Mouse (Mus musculus): ENCODE data around the gene Mtx2.

Mtx2 gene

DNA sequence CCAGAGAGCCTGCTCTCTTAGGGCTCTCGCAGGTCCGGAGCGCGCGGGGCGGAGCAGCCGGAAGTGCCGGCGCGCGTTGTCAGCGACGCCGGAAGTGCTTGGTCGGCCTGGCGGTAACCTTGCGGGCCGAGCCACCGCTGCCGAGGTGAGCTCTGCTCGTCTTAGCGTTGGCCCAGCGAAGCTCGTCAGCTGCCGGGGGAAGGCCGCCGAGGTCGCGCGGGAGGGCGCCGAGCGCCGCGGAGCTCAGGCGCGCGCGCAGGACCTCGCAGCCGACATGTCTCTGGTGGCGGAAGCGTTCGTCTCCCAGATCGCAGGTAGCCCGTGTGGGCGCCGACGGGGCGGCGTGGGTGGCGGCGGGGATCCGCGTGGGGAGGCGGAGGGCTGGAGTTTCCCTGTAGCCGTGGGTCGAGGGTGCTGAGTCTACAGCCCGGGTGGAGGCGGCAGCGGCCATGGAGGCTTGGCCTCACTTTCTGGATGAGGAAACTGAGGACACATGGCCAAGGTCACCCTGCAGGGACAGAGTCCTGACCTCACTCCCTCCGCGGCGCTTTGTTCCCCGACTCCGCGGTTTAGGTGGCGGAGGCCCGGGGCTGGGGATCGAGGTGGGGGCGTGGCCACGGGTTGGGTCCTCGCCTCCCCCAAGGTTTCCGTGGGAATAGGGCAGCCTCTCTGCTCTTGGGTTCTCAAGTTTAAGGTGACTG is at the start of gene Mtx2:
Gene Mtx2, plus strand, starts transcription at position 74 of the 701 bp plus-strand sequence.
- DNase-seq (ENCODE audit: low read depth, low spot score) = peak; percentile 67

DNA sequence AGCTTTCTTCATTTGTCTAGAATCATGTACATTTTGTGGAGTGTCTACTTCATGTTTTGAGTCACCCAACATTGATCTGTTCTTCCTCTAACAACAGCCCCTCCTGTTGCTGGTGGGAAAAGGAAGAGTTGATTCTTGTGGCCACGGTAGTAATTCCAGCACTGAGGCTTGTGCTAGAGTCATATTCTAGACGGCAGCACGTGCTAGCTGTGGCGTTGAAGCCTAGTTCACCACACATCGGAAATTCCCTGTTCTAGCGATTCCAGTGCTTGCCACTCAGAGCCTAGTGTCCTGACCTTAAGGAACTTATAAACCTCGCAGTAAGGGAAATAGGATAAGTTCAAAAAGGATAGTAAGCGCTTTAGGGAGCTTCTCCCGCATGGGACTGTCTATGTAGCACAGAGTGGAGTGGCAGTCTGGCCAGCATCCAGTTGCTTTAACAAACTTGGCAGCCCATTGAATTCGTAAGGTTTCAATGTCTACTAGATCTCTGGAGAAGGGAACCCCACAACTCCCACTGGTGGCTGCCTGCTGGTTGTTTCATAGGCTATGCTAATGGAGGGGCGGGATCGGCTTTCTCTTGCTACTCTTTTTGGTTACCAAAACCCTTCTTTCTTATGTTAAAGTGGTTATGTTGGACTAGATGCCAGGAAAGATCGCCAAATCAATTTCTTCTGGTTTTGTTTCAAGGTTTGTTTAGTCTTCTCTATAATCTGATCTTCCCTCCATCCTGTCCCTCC is 47.9 kb upstream of the Mtx2 start:
- DNase-seq (ENCODE audit: low read depth, low spot score) = no peak

DNA sequence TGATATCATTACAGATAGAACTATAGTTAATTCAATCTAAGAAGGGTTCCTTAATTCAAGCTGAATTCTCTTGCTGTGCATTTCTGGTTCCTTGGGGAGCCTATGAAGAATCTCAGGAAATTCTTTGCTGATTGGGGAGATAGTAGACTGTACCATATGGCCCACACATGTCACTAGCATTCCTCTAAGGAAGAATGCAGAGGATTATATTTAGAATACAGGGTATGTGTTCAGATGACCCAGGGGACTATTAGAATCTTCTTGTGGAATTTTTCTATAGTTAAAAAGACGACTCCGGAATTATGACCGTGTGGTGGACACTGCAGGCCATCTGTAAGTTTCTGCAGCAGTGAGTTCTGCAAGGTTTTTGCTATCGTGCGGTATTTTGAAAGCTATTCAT is 44.2 kb upstream of the Mtx2 start:
- DNase-seq (ENCODE audit: low read depth, low spot score) = no peak

DNA sequence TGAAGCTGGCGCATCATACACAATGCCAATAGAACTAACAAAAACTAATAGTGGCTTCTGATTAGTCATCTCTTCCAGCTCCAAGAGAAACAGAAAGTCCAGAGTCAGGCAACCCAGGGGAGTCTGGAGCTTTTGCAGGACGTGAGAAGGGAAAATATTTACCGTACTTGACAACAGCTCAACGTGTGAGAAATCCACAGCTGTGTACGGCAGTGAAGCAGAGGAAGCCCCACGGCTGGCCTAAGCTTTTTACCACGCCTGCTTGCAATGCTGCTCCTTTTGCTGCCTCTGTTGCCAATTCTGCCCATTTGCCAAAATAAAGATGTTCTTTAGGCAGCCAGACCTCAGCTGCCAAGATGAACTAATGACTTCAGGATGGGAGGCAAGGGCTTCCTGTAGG is 30.1 kb upstream of the Mtx2 start:
- DNase-seq (ENCODE audit: low read depth, low spot score) = no peak

DNA sequence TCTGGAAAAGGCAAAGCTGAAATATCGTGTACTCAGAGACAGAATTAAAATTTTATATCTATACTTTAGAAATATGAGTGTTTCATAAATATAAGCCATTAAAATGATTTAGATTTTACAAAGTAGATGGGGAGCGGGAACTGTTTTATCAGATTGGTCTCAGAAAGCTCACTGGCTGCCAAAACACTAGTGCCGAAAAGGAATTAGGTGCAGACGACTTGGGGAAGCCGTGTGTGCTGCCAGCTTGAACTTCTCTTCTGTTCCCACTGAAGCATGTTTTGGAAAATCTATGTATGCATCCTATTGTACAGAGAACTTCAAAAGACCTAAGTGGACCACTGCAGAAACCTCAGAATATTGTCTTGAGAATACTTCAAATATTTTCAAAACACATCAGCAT is 17.2 kb upstream of the Mtx2 start:
- no peak for DNase-seq (ENCODE audit: low read depth, low spot score)

DNA sequence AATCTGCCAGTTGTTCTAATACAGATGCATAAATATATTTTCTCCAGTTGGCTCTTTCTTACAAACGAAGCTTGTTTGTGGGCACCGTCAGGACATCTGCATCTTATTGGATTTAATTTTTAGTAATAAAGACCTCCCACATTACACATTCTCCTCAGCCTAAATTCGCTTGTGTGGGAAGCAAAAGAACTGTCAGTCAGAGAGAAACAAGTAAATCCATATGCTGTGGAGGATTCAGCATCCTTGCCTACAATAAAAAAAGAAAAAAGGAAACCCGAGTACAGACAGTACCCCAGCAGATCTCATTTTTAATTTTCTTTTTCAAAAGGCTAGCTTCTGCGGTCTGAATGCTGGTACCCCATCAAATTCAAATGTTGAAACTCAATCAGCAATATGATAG is 2.9 kb upstream of the Mtx2 start:
- DNase-seq (ENCODE audit: low read depth, low spot score) = no peak

DNA sequence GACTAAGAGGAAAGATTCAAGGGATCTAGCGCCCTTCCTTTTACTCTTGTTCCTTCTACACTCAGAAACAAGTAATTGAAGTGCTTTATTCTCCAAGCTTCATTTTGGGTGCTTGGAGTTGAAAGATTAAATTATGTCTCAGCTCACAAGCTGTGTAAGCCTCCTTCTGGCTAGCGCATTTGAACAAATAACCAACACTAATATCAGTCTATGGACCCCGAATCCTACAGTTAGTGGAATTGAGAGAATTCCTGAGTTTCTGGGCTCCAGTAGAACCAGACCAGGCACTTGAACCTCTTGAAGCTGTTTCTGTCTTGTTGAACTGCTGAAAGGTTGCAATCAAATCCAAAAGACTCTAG is 253 bp upstream of the Mtx2 start:
- DNase-seq (ENCODE audit: low read depth, low spot score) = no peak

DNA sequence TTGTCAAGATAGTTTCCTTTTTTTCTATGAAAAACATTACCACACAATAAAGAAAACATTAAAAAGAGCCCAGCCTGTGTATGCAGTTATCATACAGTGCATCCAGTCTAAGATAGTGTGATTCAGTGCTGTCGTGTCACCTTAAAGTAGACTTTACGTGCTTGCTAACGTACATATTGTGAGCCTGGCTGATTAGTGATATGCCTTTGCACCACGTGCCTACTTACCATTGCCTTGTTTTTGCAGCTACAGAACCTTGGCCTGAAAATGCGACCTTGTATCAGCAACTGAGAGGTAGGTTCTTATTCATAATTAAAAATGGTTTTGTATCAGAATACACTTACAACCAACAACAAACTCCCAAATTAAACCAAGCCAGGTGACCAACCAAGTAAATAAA is 21.4 kb downstream of the Mtx2 start:
- DNase-seq (ENCODE audit: low read depth, low spot score) = no peak

DNA sequence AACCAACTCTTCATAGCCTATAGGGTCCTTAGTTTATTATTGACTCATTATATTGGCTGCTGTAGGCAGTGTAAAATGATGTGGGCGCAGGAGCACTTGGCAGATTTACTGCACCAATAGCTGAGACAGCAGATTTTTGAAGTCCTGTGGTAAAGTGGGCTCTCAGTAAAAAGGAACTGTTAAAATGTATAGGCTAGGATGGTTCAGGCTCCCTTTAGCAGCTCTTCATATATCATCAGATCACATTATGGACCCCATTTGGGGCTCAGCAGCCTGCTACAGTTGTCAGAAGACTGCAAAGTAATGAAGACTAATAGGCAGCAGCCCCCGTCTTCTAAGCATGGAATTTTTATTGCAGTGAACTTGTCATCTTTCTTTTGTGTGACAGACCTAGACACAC is 21.9 kb downstream of the Mtx2 start:
- DNase-seq (ENCODE audit: low read depth, low spot score) = no peak

DNA sequence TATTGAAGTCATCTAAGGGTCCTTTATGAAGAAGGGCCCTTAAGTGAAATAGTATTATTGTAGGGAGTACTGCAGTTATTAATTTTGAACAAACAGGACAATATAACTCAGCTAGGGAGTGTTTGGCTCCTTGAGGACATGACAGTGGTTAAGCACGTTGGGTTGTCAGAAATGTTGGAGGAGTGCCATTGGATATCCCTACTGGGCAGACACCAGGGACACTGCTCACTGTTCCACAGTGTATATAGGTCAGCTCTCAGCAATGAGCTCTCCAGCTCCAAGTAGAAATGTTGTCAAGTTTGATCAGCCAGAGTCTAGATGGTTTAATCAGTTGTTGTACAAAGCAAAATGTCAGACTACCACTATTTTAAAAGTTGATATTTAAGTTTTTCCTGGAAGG is 24.4 kb downstream of the Mtx2 start:
- no peak for DNase-seq (ENCODE audit: low read depth, low spot score)

DNA sequence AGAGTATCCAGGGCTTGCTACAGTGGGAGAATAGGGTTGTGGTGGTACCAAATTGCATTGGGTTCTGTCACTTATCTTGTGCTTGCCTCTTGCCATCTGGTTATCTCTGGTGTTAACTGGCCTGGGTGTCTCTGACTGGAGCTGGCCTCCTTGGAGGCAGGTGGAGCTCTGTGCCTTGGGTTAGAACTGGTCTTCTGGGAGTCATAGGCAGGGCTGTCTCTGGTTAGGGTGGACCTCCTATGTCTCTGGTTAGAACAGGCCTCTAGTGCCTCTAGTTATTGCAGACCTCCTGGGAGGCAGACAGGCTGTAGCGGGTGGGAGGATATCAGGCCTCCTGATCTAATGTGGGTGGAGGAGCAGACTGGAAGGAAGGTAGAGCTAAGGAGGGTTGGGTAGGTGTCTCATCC is 36.5 kb downstream of the Mtx2 start:
- no peak for DNase-seq (ENCODE audit: low read depth, low spot score)

DNA sequence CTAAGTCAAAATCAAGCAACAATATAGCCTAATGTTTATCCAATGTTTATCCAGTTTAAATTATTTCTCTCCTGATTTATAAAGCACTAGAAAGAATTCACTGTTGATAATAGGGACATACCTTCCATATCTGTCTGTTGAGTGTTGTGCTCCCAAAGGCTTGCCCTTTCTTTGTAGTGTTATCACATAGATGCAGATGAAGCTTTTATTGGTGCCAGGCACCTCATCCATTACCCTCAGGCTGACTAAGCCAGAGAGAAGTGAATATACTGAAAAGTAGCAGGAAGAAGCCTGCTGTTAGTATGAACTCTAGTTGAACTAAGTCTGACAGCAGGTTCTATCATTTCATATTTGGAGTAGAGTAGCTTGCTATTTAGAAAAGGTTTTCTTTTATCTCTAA is 39.8 kb downstream of the Mtx2 start:
- no peak for DNase-seq (ENCODE audit: low read depth, low spot score)

DNA sequence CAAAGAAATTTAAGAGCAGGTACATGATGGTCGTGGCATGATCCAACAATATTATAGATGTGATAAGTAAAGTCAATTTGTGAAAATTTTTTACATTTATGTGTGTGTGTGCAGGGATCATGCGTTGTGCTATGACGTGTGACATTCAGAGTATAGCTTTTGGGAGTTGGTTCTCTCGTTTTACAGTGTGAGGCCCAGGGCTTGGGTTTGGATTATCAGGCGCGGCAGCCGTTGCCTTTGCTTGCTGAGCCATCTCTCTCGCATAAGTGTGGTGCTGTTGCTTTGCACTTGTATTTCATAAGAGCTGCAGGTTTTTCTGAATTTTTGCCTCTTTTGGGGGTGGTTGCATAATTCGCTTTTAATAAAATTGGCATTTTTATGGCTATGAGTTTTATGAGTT is 48.4 kb downstream of the Mtx2 start:
- no peak for DNase-seq (ENCODE audit: low read depth, low spot score)

DNA sequence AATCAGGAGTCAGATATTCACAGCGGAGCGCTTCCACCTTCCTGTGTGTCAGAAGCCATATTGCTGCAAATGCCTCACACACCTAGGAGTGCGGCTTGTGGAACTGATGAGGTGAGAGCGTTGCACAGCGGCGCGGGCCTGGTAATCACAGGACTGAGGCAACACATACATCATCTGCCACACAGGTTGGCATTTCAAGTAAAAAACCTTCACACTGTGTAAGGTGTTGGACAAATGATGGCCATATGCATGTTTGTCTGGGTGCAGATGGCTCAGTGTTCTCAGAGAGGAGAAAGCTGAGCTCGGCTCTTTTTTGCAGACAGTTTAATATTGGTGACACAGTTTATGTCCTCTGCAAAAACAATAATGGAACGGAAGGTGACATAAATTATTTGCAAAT is 58.8 kb downstream of the Mtx2 start:
- DNase-seq (ENCODE audit: low read depth, low spot score) = no peak

DNA sequence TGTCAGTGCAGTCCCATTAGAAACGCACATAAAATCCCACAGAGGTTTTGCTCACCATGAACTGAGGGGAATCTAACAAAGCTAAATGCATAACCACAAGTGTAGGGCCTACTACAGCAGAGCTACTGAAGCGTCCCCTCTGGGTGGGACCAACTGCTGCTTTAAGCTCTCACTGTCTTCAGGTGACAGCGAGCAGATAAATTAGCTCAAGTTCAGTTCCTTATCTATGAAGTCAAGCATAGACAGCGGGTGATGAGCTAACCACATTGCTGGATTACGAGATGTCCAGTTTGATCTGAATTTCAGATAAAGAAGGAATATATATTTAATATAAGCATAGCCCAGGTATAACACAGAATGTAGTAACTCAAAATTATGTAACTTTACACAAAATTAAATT is 66.3 kb downstream of the Mtx2 start:
- no peak for DNase-seq (ENCODE audit: low read depth, low spot score)

DNA sequence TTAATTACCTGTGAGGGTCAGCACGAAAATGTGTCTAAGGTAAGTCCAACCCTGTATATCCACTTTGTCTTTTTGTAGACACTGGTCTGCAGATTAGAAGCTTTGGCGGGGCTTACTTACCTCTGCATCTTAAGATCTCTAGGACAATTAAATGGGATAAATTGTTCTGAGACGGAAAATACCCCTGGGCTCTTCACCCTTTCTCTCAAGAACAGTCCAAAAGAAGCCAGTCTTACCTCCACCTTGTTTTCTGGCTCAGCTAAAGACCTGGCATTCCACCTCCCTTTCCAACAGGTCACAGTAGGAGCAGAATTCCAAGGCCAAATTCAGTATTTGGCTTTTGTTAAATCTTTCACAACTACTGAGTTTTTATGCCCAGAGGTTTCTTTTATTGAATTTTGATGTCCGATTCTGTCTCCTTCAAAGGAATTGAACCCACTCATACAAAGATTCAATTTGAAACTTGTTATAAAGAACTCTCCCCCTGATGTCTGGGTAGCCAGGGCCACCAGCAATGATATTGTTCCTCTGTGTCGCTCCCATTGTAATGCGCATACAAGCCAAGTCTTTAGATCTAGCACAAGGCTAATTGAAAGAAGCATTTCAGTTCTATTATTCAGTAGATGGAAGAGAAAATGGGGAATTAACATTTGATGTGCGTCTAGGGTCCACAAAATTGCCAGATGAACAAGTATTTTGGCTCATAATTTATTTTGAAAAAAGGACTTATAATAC is 67.4 kb downstream of the Mtx2 start:
- no peak for DNase-seq (ENCODE audit: low read depth, low spot score)

DNA sequence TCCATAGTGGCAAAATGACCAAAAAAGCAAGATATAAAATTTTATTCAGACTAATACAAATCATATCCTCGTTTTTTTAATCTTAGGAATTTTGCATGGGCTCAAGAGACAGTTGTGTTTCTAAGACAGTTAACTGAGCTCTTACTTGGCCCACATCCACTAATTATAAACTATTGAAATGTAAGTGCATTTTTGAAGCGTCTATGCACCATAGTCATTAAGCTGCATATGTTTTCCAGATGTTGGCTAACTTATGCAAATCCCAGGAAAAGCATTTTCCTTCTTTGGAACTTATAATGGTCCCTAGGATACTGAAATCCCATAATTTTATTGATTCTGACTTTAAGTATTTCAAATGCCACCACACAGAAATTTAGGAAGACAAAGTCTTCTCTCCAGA is 68.5 kb downstream of the Mtx2 start:
- DNase-seq (ENCODE audit: low read depth, low spot score) = no peak

DNA sequence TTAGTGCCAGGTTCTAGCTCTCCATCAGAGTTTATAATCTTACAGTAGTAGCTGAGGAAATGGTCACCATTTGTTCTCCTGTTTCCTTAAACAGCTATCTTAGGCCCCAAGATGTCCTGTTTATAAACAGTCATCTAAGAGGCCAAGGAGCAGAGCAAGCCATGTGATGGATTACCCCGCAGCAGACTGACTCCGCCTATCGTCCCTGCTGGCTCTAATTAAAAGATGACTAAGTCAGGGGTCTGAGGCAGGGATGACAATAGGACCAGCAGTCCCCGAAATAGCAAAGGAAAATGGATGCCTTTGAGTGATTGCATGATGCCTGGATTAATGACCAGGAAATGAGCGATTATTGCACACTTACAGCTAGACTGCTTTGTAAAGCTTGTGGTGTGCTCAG is 74.4 kb downstream of the Mtx2 start:
- DNase-seq (ENCODE audit: low read depth, low spot score) = no peak

DNA sequence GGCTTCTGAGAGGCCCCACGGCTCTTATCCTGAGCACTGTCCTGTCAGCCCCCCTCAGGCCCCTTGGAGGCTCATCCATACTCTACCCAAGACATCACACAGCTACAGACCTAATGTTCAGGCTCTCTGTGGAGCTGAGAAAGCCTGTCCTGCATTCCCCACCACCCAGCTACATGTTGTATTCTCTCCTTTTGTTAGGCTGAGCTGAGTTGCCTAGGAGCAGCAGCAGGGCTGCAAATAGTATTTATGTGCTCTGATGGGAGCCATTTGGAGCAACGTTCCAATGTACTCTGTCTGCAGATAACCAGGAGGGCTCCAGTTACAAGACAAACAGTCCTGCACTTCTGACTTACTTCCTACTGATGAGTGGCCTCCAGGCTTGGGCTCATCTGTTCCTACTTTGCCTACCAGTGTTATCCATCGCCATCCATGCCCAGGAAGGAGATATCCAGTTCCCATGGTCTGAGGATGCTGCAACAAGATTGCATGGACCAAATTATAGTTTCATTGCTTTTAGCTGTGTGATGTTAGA is 76.2 kb downstream of the Mtx2 start:
- DNase-seq (ENCODE audit: low read depth, low spot score) = no peak

DNA sequence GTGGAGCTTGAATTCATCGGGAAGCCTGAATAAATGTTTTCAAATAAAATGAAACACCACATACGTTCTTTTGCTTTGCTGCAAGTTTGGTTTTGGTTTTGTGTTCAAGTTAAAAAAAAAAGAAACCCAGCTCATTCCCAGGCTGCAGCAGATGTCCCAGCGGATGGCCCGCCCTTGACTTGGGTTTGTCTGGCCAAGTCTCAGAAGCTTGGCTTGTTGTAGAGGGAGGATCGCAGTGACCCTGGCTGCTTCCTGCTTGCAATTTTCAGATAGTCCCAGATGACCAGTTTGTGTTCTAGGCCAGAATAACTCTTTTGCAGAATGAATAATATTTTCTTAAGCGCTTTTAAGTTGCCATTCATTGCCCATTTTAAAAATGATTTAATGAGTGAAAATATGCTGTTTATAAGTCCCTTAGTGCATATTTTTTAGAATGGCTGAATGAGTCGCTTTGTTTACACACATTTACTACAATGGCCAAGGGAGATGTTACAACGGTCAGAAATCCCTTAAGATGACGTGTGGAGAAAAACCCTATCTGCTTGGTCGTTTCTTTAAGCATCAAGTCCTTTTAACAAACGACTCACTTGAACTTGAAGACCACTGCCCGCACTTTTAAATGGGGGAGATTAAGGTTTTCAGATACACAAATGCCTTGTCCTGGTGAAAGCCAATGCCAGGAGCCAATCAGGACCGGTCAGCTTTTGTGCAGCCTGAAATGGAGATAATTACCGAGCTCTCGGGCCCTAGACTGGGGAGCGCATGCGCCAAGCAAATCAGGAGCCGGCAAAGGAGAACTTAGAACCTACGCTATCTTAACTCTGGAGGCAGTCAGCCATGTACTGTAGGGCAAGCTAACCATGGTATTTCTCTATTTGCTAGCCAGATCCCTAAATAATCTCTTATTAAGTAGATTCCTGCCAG is 82.0 kb downstream of the Mtx2 start:
- no peak for DNase-seq (ENCODE audit: low read depth, low spot score)

DNA sequence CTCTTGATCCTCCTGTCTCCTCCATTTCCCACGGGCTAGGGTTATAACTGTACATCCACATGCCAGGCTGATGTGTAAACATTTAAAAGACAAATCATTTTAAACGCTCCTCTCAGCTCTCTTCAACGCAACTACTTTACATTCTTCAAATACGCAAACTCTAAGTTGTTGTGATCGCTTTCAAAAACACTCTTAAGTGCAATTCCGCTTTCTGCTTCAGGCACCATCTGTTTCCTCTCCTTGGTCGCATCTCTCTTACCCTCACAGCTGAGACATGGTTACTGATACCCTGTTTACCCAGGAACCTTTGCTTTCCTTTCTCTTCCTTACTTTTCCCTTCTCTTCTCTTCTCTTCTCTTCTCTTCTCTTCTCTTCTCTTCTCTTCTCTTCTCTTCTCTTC is 86.4 kb downstream of the Mtx2 start:
- no peak for DNase-seq (ENCODE audit: low read depth, low spot score)

All from WW6 (cell line).